Mouse (Mus musculus) myocyte (in vitro differentiated cells): ENCODE results near the gene Sema3a. TPM values are rescaled to one million over a fixed set of nuclear protein-coding genes. Genes with fewer than 3 reads are reported as not detected.

Source experiments
- H3K27me3 ChIP-seq: one replicate; pipeline ENCODE4 v1.6.1; 2011; ENCODE audit not compliant: control insufficient read depth, insufficient read depth, insufficient read length
- H3K36me3 ChIP-seq: one replicate; pipeline ENCODE4 v1.6.1; 2011; ENCODE audit not compliant: control insufficient read depth, insufficient read depth
- H3K4me2 ChIP-seq: one replicate; pipeline ENCODE4 v1.6.1; 2011; ENCODE audit warnings: low read depth, control low read depth
- H3K4me3 ChIP-seq: one replicate; pipeline ENCODE4 v1.5.1; 2011; ENCODE audit warnings: mild to moderate bottlenecking, control low read depth, moderate library complexity
- H3K79me2 ChIP-seq: one replicate; pipeline ENCODE4 v1.6.1; 2011; ENCODE audit not compliant: control insufficient read depth, insufficient read depth
- H3ac ChIP-seq: one replicate; pipeline ENCODE4 v1.6.1; 2011; ENCODE audit not compliant: control insufficient read depth, insufficient read length
- CEBPB ChIP-seq: IDR thresholded peaks from 2 replicates; pipeline ENCODE4 v1.6.1; 2011; ENCODE audit warnings: mild to moderate bottlenecking, moderate library complexity; ENCODE audit not compliant: poor library complexity, insufficient read depth, severe bottlenecking
- E2F4 ChIP-seq: IDR thresholded peaks from one replicate; pipeline ENCODE4 v1.6.1; 2011; ENCODE audit warnings: mild to moderate bottlenecking, control low read depth, moderate library complexity; ENCODE audit not compliant: insufficient read depth
- MAX ChIP-seq: IDR thresholded peaks from one replicate; pipeline ENCODE4 v1.6.1; 2011; ENCODE audit warnings: low read depth, mild to moderate bottlenecking, control low read depth
- MYOD1 ChIP-seq, 3 experiments: IDR thresholded peaks; one replicate each; pipeline ENCODE4 v1.6.1; 2011; ENCODE audit warnings: control low read depth in 2 of 3, low read depth in 2 of 3, mild to moderate bottlenecking in 2 of 3, moderate library complexity in 1 of 3; ENCODE audit not compliant: insufficient read length in 2 of 3, control insufficient read depth in 1 of 3
- MYOG ChIP-seq, 3 experiments: IDR thresholded peaks; one replicate each; pipeline ENCODE4 v1.6.1; 2011; ENCODE audit warnings: control low read depth in 2 of 3, low read depth in 2 of 3, mild to moderate bottlenecking in 2 of 3; ENCODE audit not compliant: insufficient read length in 2 of 3, control insufficient read depth in 1 of 3, insufficient read depth in 1 of 3
- POLR2A ChIP-seq: IDR thresholded peaks from one replicate; pipeline ENCODE4 v1.6.1; 2011; ENCODE audit warnings: low read depth, mild to moderate bottlenecking, control low read depth, moderate library complexity; ENCODE audit not compliant: insufficient read length
- POLR2AphosphoS2 ChIP-seq: IDR thresholded peaks from one replicate; pipeline ENCODE4 v1.6.1; 2011; ENCODE audit warnings: low read depth, control low read depth; ENCODE audit not compliant: insufficient read length
- REST ChIP-seq: IDR thresholded peaks from one replicate; pipeline ENCODE4 v1.6.1; 2011; ENCODE audit warnings: mild to moderate bottlenecking, control low read depth, moderate library complexity; ENCODE audit not compliant: insufficient read depth, insufficient read length
- SRF ChIP-seq: IDR thresholded peaks from one replicate; pipeline ENCODE4 v1.6.1; 2011; ENCODE audit warnings: low read depth; ENCODE audit not compliant: control insufficient read depth, insufficient read length
- TCF12 ChIP-seq: IDR thresholded peaks from one replicate; pipeline ENCODE4 v1.6.1; 2011; ENCODE audit warnings: mild to moderate bottlenecking, control low read depth; ENCODE audit not compliant: poor library complexity, insufficient read depth, severe bottlenecking
- TCF3 ChIP-seq: IDR thresholded peaks from one replicate; pipeline ENCODE4 v1.6.1; 2011; ENCODE audit warnings: low read depth, control low read depth; ENCODE audit not compliant: insufficient read length
- USF1 ChIP-seq: IDR thresholded peaks from one replicate; pipeline ENCODE4 v1.6.1; 2011; ENCODE audit warnings: low read depth, mild to moderate bottlenecking, control low read depth, moderate library complexity
- polyA plus RNA-seq: library from polyadenylated mRNA; unstranded; fragments of >200 nt; fragmentation: generic; extraction: Trizol; gene quantifications from one replicate; pipeline ENCODE4 v1.2.1, GENCODE M21; 2012; ENCODE audit warnings: missing spikeins

Gene Sema3a
- polyA plus RNA-seq, 1 experiment, result 7.2 TPM

DNA sequence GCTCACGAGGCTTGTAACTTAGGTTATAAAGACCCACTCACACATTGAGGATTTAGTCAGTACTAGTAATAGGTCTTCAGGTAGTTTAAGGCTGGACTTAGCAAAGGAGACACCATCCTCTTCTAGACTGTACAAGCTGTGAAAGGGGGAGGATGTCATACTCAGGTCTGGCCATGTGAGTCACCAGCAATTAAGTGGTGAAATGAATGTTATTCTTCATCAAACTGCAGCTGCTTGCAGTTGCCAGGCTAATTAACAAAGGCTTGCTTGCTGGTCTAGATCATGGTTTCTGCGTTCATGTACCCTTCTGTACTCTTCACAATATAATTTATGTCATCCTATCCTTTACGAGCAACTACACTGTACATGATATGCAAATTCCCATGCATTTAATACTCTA, 264.8 kb downstream of the Sema3a start:
- Histone ChIP-seq H3K27me3 (no peaks in the 10 kb centered on the region), H3K4me2 (no peak overlapping the region), H3K4me3 (no peak overlapping the region), H3ac (no peak overlapping the region), H3K36me3 (no peaks in the 10 kb centered on the region), H3K79me2 (no peaks in the 10 kb centered on the region)
- TF ChIP-seq MYOD1 (IDR thresholded peaks at IDR 0.05; ENCODE audit: control insufficient read depth in 1 of 3, insufficient read length in 2 of 3, low read depth in 2 of 3), result no peak
- no peak for TF ChIP-seq E2F4
- no peak for TF ChIP-seq SRF
- no peak for TF ChIP-seq MAX
- no peak for TF ChIP-seq CEBPB
- no peak for TF ChIP-seq USF1
- no peak for TF ChIP-seq POLR2A
- TF ChIP-seq MYOG (IDR thresholded peaks at IDR 0.05; ENCODE audit: control insufficient read depth in 1 of 3, insufficient read depth in 1 of 3, insufficient read length in 2 of 3, low read depth in 2 of 3), result no peak
- no peak for TF ChIP-seq TCF3
- no peak for TF ChIP-seq REST
- no peak for TF ChIP-seq TCF12

DNA sequence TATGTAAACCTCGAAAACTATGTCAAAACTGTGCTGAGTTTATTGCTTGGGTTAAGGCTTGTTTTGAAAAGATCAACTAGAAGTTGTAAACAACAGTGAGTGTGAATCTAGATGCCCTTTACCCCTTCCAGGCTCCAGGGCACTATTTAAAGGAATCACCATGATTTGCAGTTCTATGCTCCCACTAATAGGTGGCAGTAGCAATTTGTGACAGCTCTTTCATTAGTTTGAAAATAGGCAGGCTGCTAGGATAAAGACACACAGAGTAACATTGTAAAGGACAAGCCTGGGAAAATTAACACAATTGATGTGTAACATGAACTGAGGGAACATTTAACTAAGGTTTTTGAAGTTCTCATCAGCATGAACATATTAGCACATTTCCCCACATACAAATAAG, 280.2 kb downstream of the Sema3a start:
- Histone ChIP-seq H3K27me3 (no peaks in the 10 kb centered on the region), H3K4me3 (no peak overlapping the region), H3K79me2 (peaks cover 68% of the 10 kb centered on the region), H3ac (no peak overlapping the region), H3K36me3 (no peaks in the 10 kb centered on the region), H3K4me2 (no peak overlapping the region)
- TF ChIP-seq E2F4, result no peak
- TF ChIP-seq USF1, result no peak
- no peak for TF ChIP-seq MYOD1 (IDR thresholded peaks at IDR 0.05; ENCODE audit: control insufficient read depth in 1 of 3, insufficient read length in 2 of 3, low read depth in 2 of 3)
- TF ChIP-seq REST, result no peak

DNA sequence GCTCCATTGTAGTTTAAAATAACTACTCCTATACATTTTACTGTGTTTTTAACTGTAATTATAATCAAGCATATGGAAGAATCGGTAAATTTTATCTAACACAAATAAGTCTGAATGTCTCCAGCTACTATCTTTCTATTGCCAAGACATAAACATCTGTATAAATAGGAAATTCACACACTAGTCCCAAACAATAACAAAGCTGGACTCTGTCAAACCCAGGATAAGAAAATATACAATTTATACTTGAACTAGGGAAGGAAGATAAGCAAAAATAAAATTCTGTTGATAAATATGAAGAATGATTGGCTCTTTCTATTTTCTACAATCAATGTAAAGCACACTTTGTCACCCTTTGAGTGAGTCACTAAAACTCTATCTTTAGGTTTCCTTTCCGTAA, 280.9 kb downstream of the Sema3a start:
- Histone ChIP-seq H3K4me3 (no peak overlapping the region), H3K4me2 (no peak overlapping the region), H3ac (no peak overlapping the region), H3K36me3 (no peaks in the 10 kb centered on the region), H3K79me2 (peaks cover 61% of the 10 kb centered on the region), H3K27me3 (no peaks in the 10 kb centered on the region)
- TF ChIP-seq POLR2AphosphoS2 (no peak), MYOD1 (IDR thresholded peaks at IDR 0.05; ENCODE audit: control insufficient read depth in 1 of 3, insufficient read length in 2 of 3, low read depth in 2 of 3) (no peak), USF1 (no peak), MYOG (IDR thresholded peaks at IDR 0.05; ENCODE audit: control insufficient read depth in 1 of 3, insufficient read depth in 1 of 3, insufficient read length in 2 of 3, low read depth in 2 of 3) (no peak), SRF (no peak), TCF3 (no peak), MAX (no peak), CEBPB (no peak), POLR2A (no peak), E2F4 (no peak), REST (no peak), TCF12 (no peak)

DNA sequence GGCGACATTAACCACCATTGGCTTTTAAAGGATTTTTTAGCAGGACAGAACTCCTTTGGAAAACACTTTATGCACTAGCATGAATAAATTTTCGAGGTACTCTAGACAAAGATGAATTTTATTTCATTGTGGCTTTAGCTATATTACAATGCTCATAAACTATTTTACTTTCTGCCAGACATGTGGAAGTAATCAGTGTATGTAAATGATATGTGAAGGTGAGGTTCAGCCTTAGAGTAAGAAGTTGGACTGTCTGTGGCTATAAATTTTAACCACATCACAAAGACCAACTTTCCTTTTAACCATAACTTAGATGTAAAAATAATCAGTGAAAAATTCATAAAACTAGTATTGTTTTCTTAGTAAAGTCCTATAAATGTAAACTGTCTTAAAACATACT, 286.7 kb downstream of the Sema3a start:
- Histone ChIP-seq H3K79me2 (peaks cover 19% of the 10 kb centered on the region), H3K4me2 (no peak overlapping the region), H3K4me3 (no peak overlapping the region), H3K36me3 (no peaks in the 10 kb centered on the region), H3K27me3 (no peaks in the 10 kb centered on the region), H3ac (no peak overlapping the region)
- TF ChIP-seq TCF3, result no peak
- TF ChIP-seq POLR2A, result no peak
- no peak for TF ChIP-seq POLR2AphosphoS2
- TF ChIP-seq E2F4, result no peak
- TF ChIP-seq MYOG (IDR thresholded peaks at IDR 0.05; ENCODE audit: control insufficient read depth in 1 of 3, insufficient read depth in 1 of 3, insufficient read length in 2 of 3, low read depth in 2 of 3), result no peak
- TF ChIP-seq CEBPB, result no peak
- TF ChIP-seq REST, result no peak
- TF ChIP-seq SRF, result no peak
- no peak for TF ChIP-seq TCF12
- no peak for TF ChIP-seq MAX
- TF ChIP-seq USF1, result no peak
- TF ChIP-seq MYOD1 (IDR thresholded peaks at IDR 0.05; ENCODE audit: control insufficient read depth in 1 of 3, insufficient read length in 2 of 3, low read depth in 2 of 3), result no peak

DNA sequence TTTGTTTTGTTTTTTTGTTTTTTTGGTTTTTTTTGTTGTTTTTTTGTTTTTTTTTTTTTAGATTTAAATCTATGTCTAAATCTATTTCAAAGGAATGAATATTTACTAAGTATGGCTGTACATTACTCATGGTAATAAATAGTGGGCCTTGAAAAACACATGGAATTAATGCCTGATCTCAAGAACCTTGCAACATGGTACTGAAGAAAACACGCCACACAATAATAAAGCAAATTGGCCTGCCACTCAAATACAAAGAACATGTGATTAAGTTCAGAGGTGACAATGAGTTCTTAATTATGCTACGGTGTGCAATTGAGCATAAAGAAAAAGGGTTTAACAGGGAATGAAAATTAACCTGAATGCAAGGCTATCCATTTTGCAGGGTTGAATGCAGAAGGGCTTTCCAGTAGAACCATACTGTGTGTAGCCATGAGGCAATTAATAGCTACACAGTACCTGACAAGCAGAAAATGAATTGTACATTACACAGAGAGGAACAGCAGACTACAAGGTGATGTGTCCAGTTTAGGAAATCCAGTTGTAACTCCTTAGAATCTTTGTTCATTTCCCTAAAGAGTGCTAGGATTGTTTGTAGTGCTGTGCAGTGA, 288.8 kb downstream of the Sema3a start:
- TF ChIP-seq USF1, result no peak
- TF ChIP-seq REST, result no peak
- no peak for TF ChIP-seq MAX
- no peak for TF ChIP-seq SRF
- TF ChIP-seq POLR2A, result no peak
- no peak for TF ChIP-seq POLR2AphosphoS2
- no peak for TF ChIP-seq TCF12
- TF ChIP-seq CEBPB, result no peak
- TF ChIP-seq E2F4, result no peak
- TF ChIP-seq MYOG (IDR thresholded peaks at IDR 0.05; ENCODE audit: control insufficient read depth in 1 of 3, insufficient read depth in 1 of 3, insufficient read length in 2 of 3, low read depth in 2 of 3), result no peak
- no peak for TF ChIP-seq TCF3
- no peak for TF ChIP-seq MYOD1 (IDR thresholded peaks at IDR 0.05; ENCODE audit: control insufficient read depth in 1 of 3, insufficient read length in 2 of 3, low read depth in 2 of 3)
- no peak overlapping the region for H3K4me3 ChIP-seq
- no peaks in the 10 kb centered on the region for H3K36me3 ChIP-seq

More for the DNA sequence above, 288.8 kb downstream of the Sema3a start:
- Histone ChIP-seq H3ac (no peak overlapping the region), H3K4me2 (no peak overlapping the region), H3K79me2 (peaks cover 9% of the 10 kb centered on the region), H3K27me3 (no peaks in the 10 kb centered on the region)
